Mouse (Mus musculus): Measurements from ENCODE around the gene Casp1.

DNA sequence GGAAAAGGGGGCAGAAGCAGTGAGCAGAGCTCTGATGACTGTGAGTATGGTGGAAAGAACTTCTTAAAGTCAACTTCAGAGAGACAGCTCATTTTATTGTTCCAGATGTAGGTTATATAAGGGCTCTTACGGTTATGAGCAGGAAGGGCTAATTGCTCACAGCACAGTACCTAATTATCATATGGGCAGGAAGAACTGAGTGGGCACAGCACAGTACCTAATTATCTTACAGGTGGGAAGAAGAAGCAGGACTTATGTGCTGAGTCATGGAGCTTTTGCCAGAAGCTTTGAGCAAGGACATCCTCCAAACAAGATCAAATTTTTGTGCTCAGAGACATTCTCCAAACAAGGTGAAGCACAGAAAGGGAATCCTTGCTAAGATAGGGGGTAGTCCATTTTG lies 27.4 kb upstream of the Casp1 start:
- TF ChIP-seq CHD2 (IDR thresholded peaks at IDR 0.05; ENCODE audit: low read length) (no peak), CTCF (conservative IDR thresholded peaks at IDR 0.05 in 1 of 2, IDR thresholded peaks at IDR 0.05 in 1 of 2; ENCODE audit: low read depth in 2 of 2, low read length in 2 of 2) (no peak), EP300 (IDR thresholded peaks at IDR 0.05; ENCODE audit: low read length) (no peak), POLR2A (IDR thresholded peaks at IDR 0.05; ENCODE audit: low read depth, low read length) (no peak), NRF1 (IDR thresholded peaks at IDR 0.05; ENCODE audit: low read depth, low read length) (no peak), TBP (conservative IDR thresholded peaks at IDR 0.05; ENCODE audit: low read depth, low read length) (no peak), RCOR1 (conservative IDR thresholded peaks at IDR 0.05; ENCODE audit: low read depth, low read length) (no peak), RAD21 (IDR thresholded peaks at IDR 0.05; ENCODE audit: low read depth, low read length) (no peak), ELF1 (IDR thresholded peaks at IDR 0.05; ENCODE audit: low read depth, low read length) (no peak), SIN3A (IDR thresholded peaks at IDR 0.05; ENCODE audit: low read length) (no peak), ETS1 (conservative IDR thresholded peaks at IDR 0.05; ENCODE audit: low read depth, low read length) (peak; percentile 51; the same call in 1 of the 2 replicates), JUND (conservative IDR thresholded peaks at IDR 0.05; ENCODE audit: low read depth, low read length) (no peak), E2F4 (IDR thresholded peaks at IDR 0.05; ENCODE audit: insufficient replicate concordance, low read depth, low read length) (no peak)
